Mouse (Mus musculus): ENCODE results near the gene Ptprr. TPM values are rescaled to one million over a fixed set of nuclear protein-coding genes. Genes with fewer than 3 reads are reported as not detected.

The Ptprr gene
- polyA plus RNA-seq, 1 experiment from 2014 or later, result 0.45 TPM

DNA sequence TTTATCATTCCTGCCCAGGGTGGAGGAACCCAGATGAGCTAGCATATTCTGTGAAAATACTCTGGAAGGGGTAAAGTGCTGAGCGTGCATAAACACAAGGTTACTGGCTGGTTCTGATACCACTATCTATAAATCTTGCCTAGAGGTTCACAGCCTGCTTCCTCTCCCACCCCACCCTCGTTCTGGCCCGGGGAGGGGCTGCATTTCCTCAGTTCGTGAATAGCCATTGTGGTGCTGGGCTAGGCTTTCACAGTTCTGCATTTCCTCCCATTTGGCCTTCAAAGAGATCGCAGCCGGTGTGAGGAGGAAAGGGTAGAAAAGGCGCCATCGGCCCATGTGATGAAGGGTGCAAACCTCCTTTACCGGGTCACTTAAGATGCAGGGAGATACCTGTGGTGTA lies 270.1 kb downstream of the Ptprr start:
- WGBS, result 36% methylated on average over 9 of the region's 9 CpGs
- peak; percentile 70 for ATAC-seq (ENCODE audit: low read depth)
- peak overlapping the region; percentile 52 for H3K27ac ChIP-seq (ENCODE audit: low read length)

DNA sequence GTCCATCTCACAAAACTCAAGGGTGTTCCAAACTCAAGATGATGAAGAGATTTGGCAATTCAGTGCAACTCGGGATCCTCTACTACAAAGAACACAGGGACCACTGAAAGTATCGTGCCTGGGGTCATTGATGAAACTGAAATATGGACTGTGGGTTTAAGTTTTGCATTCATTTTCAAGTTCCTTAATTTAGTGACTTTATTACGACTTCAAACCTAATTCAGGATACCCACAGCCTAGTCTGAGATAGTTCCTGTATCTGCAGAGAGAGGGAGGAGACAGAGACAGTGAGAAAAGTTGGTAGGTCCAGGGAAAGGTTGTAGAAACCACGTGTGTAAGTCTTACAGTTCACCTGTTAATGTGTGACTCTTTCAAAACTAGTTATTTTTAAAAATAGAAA lies 272.5 kb downstream of the Ptprr start:
- Histone ChIP-seq H3K4me1 (replicated peaks; ENCODE audit: control insufficient read depth, insufficient read depth, low read length) (no peaks in the 10 kb centered on the region), H3K9ac (ENCODE audit: low read length) (no peak overlapping the region), H3K27ac (ENCODE audit: low read length) (no peak overlapping the region), H3K9me3 (ENCODE audit: control insufficient read depth, low read length) (no peaks in the 10 kb centered on the region), H3K27me3 (ENCODE audit: control insufficient read depth, insufficient read depth, low read depth, low read length) (no peaks in the 10 kb centered on the region), H3K4me2 (ENCODE audit: low read depth, low read length) (no peak overlapping the region), H3K4me3 (ENCODE audit: low read length) (no peak overlapping the region), H3K36me3 (ENCODE audit: control insufficient read depth, insufficient read depth, low read length) (no peaks in the 10 kb centered on the region)
- 60% methylated on average over 4 of the region's 4 CpGs for WGBS
- no peak for ATAC-seq (ENCODE audit: low read depth)

More for the DNA sequence above, 270.1 kb downstream of the Ptprr start:
- no peaks in the 10 kb centered on the region for H3K9me3 ChIP-seq (ENCODE audit: control insufficient read depth, low read length)
- H3K9ac ChIP-seq (ENCODE audit: low read length), result no peak overlapping the region
- H3K4me3 ChIP-seq (ENCODE audit: low read length), result no peak overlapping the region
- H3K36me3 ChIP-seq (ENCODE audit: control insufficient read depth, insufficient read depth, low read length), result no peaks in the 10 kb centered on the region
- no peaks in the 10 kb centered on the region for H3K27me3 ChIP-seq (ENCODE audit: control insufficient read depth, insufficient read depth, low read depth, low read length)
- H3K4me1 ChIP-seq (replicated peaks; ENCODE audit: control insufficient read depth, insufficient read depth, low read length), result no peaks in the 10 kb centered on the region
- no peak overlapping the region for H3K4me2 ChIP-seq (ENCODE audit: low read depth, low read length)

DNA sequence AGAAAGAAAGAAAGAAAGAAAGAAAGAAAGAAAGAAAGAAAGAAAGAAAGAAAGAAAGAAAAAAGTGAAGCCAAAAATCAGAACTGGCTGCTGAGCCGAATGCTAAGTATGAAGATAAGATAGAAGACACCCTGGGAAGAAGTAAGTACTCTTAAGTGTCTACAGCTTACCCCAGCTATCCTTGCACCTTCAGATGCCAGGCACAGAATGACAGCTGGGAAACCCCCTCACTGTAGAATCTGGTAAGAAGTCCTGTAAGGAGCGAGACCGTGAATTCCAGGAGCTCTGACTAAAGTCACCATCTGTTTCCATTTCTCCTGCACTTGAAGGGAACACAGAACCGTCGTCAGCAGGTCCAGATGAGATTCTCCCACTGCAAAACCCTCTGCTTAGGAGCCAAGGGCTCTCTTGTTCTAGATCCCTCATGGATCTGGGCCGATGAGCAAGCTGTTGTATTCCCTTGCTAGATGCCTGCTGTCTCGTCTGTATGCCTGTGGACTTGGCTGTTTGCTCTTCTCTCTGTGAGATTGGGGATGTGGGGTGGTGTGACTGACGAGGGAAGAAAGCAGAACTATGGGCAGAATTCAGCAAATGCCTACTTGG lies 273.2 kb downstream of the Ptprr start:
- 56% methylated on average over 8 of the region's 8 CpGs for WGBS
- no peak overlapping the region for H3K27ac ChIP-seq (ENCODE audit: low read length)
- no peaks in the 10 kb centered on the region for H3K4me1 ChIP-seq (replicated peaks; ENCODE audit: control insufficient read depth, insufficient read depth, low read length)
- no peaks in the 10 kb centered on the region for H3K9me3 ChIP-seq (ENCODE audit: control insufficient read depth, low read length)
- no peaks in the 10 kb centered on the region for H3K36me3 ChIP-seq (ENCODE audit: control insufficient read depth, insufficient read depth, low read length)
- no peaks in the 10 kb centered on the region for H3K27me3 ChIP-seq (ENCODE audit: control insufficient read depth, insufficient read depth, low read depth, low read length)
- no peak overlapping the region for H3K4me3 ChIP-seq (ENCODE audit: low read length)
- H3K9ac ChIP-seq (ENCODE audit: low read length), result no peak overlapping the region
- ATAC-seq (ENCODE audit: low read depth), result no peak
- no peak overlapping the region for H3K4me2 ChIP-seq (ENCODE audit: low read depth, low read length)

DNA sequence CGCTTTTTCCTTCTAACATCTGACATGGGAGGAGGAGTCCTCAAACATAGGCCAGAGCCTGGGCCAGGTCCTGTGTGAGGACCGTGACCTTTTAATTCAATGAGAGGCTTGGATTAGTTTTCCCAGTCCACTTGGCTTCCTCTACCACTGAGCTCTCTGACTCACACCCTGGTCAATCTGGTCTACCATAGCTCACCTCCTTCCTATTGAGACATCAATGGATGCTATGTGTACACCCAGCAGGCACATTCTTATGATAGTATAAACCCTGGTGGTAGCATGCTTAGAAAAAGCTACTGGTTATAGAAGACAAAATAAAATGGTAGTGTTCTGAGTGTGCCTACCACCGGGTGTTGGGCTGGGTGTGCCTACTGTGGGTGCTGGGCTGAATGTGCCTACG lies 278.4 kb downstream of the Ptprr start:
- 81% methylated on average over 4 of the region's 4 CpGs for WGBS

DNA sequence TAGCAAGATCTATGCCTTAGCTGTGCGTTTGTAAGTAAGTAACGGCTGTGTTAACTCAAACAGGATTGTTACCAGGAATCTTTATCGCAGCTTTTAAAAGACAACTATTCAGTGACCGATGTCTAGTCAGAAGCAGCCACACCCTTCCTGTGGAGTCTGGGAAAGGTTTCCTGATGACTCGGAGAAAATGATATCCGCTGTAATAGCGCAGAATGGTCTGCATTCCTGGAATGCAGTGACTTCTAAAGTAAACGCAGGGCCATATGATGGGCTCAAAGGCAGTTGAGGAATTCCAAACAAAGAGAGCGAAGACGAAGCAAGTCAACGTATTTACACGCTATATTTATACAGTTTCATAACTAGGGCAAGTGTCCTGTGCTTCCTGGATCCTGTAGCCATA lies 279.8 kb downstream of the Ptprr start:
- Histone ChIP-seq H3K9ac (ENCODE audit: low read length) (no peak overlapping the region), H3K4me2 (ENCODE audit: low read depth, low read length) (0 out of 2 replicates have a peak overlapping the region, but pooled peaks have one; percentile 5), H3K27ac (ENCODE audit: low read length) (no peak overlapping the region), H3K4me3 (ENCODE audit: low read length) (no peak overlapping the region), H3K4me1 (replicated peaks; ENCODE audit: control insufficient read depth, insufficient read depth, low read length) (peaks cover 17% of the 10 kb centered on the region), H3K27me3 (ENCODE audit: control insufficient read depth, insufficient read depth, low read depth, low read length) (peaks cover 9% of the 10 kb centered on the region), H3K36me3 (ENCODE audit: control insufficient read depth, insufficient read depth, low read length) (no peaks in the 10 kb centered on the region), H3K9me3 (ENCODE audit: control insufficient read depth, low read length) (no peaks in the 10 kb centered on the region)
- ATAC-seq (ENCODE audit: low read depth), result peak; percentile 24; the same call in 1 of the 2 replicates
- WGBS, result 11% methylated on average over 12 of the region's 12 CpGs

More for the DNA sequence above, 278.4 kb downstream of the Ptprr start:
- Histone ChIP-seq H3K9ac (ENCODE audit: low read length) (no peak overlapping the region), H3K27ac (ENCODE audit: low read length) (no peak overlapping the region), H3K4me3 (ENCODE audit: low read length) (no peak overlapping the region), H3K36me3 (ENCODE audit: control insufficient read depth, insufficient read depth, low read length) (no peaks in the 10 kb centered on the region), H3K9me3 (ENCODE audit: control insufficient read depth, low read length) (no peaks in the 10 kb centered on the region), H3K4me1 (replicated peaks; ENCODE audit: control insufficient read depth, insufficient read depth, low read length) (peaks cover 16% of the 10 kb centered on the region), H3K4me2 (ENCODE audit: low read depth, low read length) (no peak overlapping the region), H3K27me3 (ENCODE audit: control insufficient read depth, insufficient read depth, low read depth, low read length) (peaks cover 1% of the 10 kb centered on the region)
- no peak for ATAC-seq (ENCODE audit: low read depth)

DNA sequence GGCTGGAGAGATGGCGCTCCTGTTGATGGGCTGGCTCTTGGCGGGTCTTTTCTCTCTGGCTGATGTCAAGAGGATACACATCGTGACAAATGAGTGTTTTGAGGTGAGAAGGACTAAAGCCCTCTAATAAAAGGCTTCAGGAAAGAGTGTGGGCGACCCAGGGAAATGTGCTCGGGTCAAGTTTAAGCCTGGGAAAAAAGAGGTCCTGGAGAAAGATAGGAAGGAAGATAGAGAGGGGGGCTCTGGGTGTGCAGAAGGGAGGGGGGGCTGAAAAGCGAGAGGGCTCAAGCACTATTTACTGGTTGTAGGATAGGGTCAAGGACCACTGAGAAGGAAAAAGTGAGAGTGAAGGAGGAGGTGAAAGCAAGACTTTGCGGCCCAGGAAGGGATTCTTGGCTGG lies 282.8 kb downstream of the Ptprr start:
- Histone ChIP-seq H3K4me3 (ENCODE audit: low read length) (peak overlapping the region; percentile 55), H3K4me1 (replicated peaks; ENCODE audit: control insufficient read depth, insufficient read depth, low read length) (peaks cover 17% of the 10 kb centered on the region), H3K27me3 (ENCODE audit: control insufficient read depth, insufficient read depth, low read depth, low read length) (peaks cover 9% of the 10 kb centered on the region), H3K27ac (ENCODE audit: low read length) (0 out of 2 replicates have a peak overlapping the region, but pooled peaks have one; percentile 22), H3K36me3 (ENCODE audit: control insufficient read depth, insufficient read depth, low read length) (no peaks in the 10 kb centered on the region), H3K9me3 (ENCODE audit: control insufficient read depth, low read length) (no peaks in the 10 kb centered on the region), H3K4me2 (ENCODE audit: low read depth, low read length) (peak overlapping the region; percentile 72), H3K9ac (ENCODE audit: low read length) (peak overlapping the region; percentile 65)
- 14% methylated on average over 7 of the region's 7 CpGs for WGBS
- peak; percentile 73 for ATAC-seq (ENCODE audit: low read depth)

DNA sequence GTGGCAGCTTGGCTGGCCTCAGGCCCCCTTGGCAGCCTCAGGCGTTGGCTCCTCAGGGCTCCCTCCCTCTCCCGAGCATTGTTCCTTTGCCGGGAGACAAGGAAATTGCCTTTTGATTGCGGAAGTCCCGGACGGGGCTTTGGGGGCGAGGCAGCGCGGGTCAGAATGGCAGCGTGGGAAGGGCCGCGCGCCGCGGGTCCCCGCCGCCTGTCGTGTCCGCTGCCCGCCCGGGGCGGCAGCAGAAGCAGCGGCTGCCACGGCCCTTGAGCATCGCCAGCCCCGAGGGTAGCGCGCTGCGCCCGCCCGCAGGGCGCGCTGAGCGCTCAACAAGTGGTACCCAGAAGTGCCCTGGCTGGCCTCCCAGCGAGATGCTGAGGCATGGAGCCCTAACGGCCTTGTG lies 283.2 kb downstream of the Ptprr start:
- WGBS, result under 1% methylated on average over 32 of the region's 36 CpGs
- Histone ChIP-seq H3K27ac (ENCODE audit: low read length) (peak overlapping the region; percentile 72), H3K27me3 (ENCODE audit: control insufficient read depth, insufficient read depth, low read depth, low read length) (peaks cover 9% of the 10 kb centered on the region), H3K36me3 (ENCODE audit: control insufficient read depth, insufficient read depth, low read length) (no peaks in the 10 kb centered on the region), H3K9me3 (ENCODE audit: control insufficient read depth, low read length) (no peaks in the 10 kb centered on the region), H3K4me2 (ENCODE audit: low read depth, low read length) (peak overlapping the region; percentile 72), H3K4me3 (ENCODE audit: low read length) (peak overlapping the region; percentile 55), H3K4me1 (replicated peaks; ENCODE audit: control insufficient read depth, insufficient read depth, low read length) (peaks cover 17% of the 10 kb centered on the region), H3K9ac (ENCODE audit: low read length) (peak overlapping the region; percentile 65)
- peak; percentile 88 for ATAC-seq (ENCODE audit: low read depth)

DNA sequence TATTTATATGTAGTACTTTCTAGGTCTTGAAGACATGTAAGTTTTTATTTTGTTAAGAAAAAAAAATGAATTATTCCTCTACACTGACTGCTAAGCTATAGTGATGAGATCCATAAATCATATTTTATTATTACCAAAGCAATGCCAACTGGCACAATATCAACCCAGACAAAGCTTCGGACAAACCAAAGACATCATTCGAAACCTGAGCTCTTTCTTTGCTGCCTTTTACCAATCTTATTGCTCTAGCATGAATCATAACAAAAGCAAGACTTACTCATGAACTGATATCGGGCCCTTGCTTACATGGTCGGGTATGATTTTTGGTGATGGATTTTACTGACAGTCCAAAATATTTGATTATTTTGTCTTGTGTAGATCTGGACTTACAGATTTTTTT lies 286.3 kb downstream of the Ptprr start:
- ATAC-seq (ENCODE audit: low read depth), result no peak
- no peaks in the 10 kb centered on the region for H3K9me3 ChIP-seq (ENCODE audit: control insufficient read depth, low read length)
- no peak overlapping the region for H3K4me3 ChIP-seq (ENCODE audit: low read length)
- WGBS, result 79% methylated on average over 4 of the region's 4 CpGs
- H3K9ac ChIP-seq (ENCODE audit: low read length), result no peak overlapping the region
- H3K27ac ChIP-seq (ENCODE audit: low read length), result no peak overlapping the region
- peaks cover 9% of the 10 kb centered on the region for H3K27me3 ChIP-seq (ENCODE audit: control insufficient read depth, insufficient read depth, low read depth, low read length)
- no peaks in the 10 kb centered on the region for H3K36me3 ChIP-seq (ENCODE audit: control insufficient read depth, insufficient read depth, low read length)
- peaks cover 9% of the 10 kb centered on the region; the same call in 1 of the 2 replicates for H3K4me1 ChIP-seq (replicated peaks; ENCODE audit: control insufficient read depth, insufficient read depth, low read length)
- 0 out of 2 replicates have a peak overlapping the region, but pooled peaks have one; percentile 21 for H3K4me2 ChIP-seq (ENCODE audit: low read depth, low read length)

DNA sequence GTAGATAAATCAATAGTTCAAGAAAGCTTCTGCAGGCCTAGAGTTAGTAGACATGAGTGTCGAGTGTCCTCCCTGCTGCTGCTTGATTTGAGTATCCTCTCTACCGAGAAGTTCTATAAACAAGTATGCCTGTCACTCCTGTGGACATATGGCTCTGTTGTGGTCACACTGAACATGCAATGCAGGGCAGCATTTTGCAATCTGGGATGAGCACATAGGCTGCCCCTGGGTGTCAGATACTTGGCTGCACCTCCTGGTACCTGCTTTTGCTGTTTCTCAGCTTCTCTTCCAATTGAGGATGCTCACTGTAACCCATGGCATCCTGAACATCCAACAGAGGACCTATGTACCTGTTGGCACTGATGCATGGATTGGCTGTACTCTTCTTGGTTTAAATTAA lies 291.4 kb downstream of the Ptprr start:
- H3K27me3 ChIP-seq (ENCODE audit: control insufficient read depth, insufficient read depth, low read depth, low read length), result no peaks in the 10 kb centered on the region
- no peak overlapping the region for H3K27ac ChIP-seq (ENCODE audit: low read length)
- H3K36me3 ChIP-seq (ENCODE audit: control insufficient read depth, insufficient read depth, low read length), result no peaks in the 10 kb centered on the region
- H3K9ac ChIP-seq (ENCODE audit: low read length), result no peak overlapping the region
- WGBS, result 24% methylated on average over 2 of the region's 2 CpGs
- ATAC-seq (ENCODE audit: low read depth), result no peak
- H3K4me1 ChIP-seq (replicated peaks; ENCODE audit: control insufficient read depth, insufficient read depth, low read length), result no peaks in the 10 kb centered on the region; the same call in 1 of the 2 replicates
- no peak overlapping the region for H3K4me3 ChIP-seq (ENCODE audit: low read length)
- H3K4me2 ChIP-seq (ENCODE audit: low read depth, low read length), result no peak overlapping the region
- H3K9me3 ChIP-seq (ENCODE audit: control insufficient read depth, low read length), result no peaks in the 10 kb centered on the region

All from lung, embryonic 16.5 days (tissue).